Mouse (Mus musculus): ENCODE measurements around the gene Zfp644.

Zfp644 gene

GRCm38 (mm10) chr5:106599482-106599881 lies 97.6 kb downstream of the Zfp644 start:
- DNase-seq (ENCODE audit: extremely low spot score, low spot score) = no peak

- no peak for DNase-seq (ENCODE audit: extremely low spot score, low spot score)
These were observed 99.6 kb downstream of the Zfp644 start for GRCm38 (mm10) chr5:106597472-106597871.

GRCm38 (mm10) chr5:106594388-106594787 lies 102.7 kb downstream of the Zfp644 start:
- no peak for DNase-seq (ENCODE audit: extremely low spot score, low spot score)

GRCm38 (mm10) chr5:106590686-106591085 lies 106.4 kb downstream of the Zfp644 start:
- no peak for DNase-seq (ENCODE audit: extremely low spot score, low spot score)

- no peak for DNase-seq (ENCODE audit: extremely low spot score, low spot score)
These were observed 107.4 kb downstream of the Zfp644 start for GRCm38 (mm10) chr5:106589670-106590069.

GRCm38 (mm10) chr5:106589006-106589405 lies 108.1 kb downstream of the Zfp644 start:
- DNase-seq (ENCODE audit: extremely low spot score, low spot score) = no peak

- no peak for DNase-seq (ENCODE audit: extremely low spot score, low spot score)
These were observed 116.1 kb downstream of the Zfp644 start for GRCm38 (mm10) chr5:106580943-106581342.

- DNase-seq (ENCODE audit: extremely low spot score, low spot score) = no peak
These were observed 119.7 kb downstream of the Zfp644 start for GRCm38 (mm10) chr5:106577237-106577888.

- no peak for DNase-seq (ENCODE audit: extremely low spot score, low spot score)
These were observed 122.0 kb downstream of the Zfp644 start for GRCm38 (mm10) chr5:106575098-106575497.

- DNase-seq (ENCODE audit: extremely low spot score, low spot score) = peak; percentile 89
These were observed 122.5 kb downstream of the Zfp644 start for GRCm38 (mm10) chr5:106574560-106574946.

GRCm38 (mm10) chr5:106573742-106574559 lies 123.1 kb downstream of the Zfp644 start:
- DNase-seq (ENCODE audit: extremely low spot score, low spot score) = no peak

Measured in neural tube, embryonic 10.5 days (tissue).